Mouse (Mus musculus): ENCODE measurements around the gene Slc4a11.

The Slc4a11 gene

DNA sequence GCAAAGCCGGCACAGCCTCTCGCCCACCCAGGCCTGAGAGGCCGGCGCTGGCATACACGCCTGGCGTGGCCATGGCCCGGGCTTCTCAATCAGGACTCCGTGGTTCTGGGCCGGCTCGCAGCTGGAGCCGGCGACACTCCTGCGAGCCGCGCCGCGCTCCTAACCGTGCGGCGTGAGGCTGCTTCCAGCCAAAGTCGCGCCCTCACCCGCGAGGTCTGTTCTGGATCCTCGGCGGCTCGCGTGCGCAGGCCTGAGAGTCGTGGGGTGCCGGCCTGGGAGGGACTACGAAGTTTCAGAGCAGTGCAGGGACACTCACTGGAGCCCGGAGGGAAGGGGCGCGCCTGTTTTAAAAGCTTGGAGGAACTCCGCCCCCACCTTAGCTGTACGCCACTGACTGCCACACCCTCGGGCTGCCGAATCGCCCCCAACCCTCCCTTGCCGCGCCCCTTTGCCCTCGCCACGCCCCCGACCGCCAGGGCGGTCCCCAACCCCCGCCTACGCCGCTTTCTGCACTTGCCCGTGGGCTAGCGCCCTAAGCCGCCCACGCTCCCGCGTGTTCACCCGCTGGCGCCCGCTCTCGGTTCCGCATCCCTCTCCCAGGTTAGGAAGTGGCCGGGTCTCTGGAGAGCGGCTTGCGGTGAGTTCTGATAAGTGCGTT is at the start of gene Slc4a11:
TSS of gene Slc4a11 (minus strand) at position 367 of the 658 bp plus-strand sequence.
- DNase-seq, result peak; percentile 81 to 84

- DNase-seq, result no peak
Measured at GRCm38 (mm10) chr2:130743576-130743975, 46.3 kb upstream of the Slc4a11 start.

GRCm38 (mm10) chr2:130740096-130740495 is 42.8 kb upstream of the Slc4a11 start:
- DNase-seq, result no peak

DNA sequence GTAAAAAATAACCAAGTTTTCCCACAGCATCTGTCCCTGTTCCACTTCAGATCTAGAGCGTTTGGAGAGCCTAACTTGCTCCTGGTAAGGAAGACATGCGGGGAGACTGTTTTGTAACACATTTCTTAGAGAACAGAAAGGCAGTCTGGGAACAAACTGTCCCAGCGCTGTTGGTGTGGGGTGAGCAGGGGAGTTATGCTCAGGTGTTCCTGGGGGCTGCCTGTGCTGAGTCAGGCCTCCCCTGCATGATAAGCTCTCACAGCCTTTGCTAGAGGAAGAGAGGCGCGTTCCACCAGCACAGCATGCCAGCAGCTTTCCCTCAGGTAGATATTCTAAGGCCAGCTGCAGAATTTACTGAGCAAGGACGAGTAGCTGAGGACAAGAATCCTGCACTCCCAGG is 40.7 kb upstream of the Slc4a11 start:
- no peak for DNase-seq

DNA sequence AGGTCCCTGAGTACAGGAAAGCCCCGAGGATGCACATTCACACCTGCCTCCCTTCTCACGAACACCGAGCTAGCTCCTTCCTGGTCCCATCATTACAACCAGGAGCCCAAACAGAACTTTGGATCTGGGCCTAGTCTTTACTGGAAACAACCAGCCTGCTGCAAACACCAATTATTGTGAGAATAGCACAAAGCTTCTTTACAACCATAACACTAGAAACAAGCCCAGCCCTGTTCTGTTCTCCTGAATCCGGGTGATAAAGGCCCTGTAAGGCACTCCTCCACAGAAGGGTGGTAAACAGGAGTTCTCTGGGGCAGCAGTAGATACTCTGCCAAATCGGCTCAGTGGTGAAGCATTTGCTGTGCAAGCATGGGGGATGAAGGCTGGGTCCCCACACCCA is 38.0 kb upstream of the Slc4a11 start:
- DNase-seq, result no peak

DNA sequence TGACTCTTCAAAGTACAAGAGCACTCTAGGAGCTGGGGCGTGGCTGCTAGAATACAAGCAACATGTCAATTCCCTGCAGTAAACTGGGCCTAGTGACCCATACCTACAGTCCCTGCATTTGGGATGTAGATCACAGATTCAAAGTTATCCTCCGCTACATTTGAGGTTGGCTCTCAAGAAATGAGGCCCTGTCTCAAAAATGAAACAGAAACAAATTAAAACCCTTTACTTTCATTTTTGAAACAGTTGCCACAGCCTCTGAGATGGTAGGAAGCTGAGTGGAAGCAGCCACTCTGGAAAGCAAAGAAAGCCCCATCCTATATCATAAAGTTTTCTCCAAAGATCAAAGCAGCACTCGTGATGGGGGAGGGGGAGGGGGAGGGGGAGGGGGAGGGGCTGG is 36.1 kb upstream of the Slc4a11 start:
- no peak for DNase-seq

GRCm38 (mm10) chr2:130731855-130732254 is 34.5 kb upstream of the Slc4a11 start:
- DNase-seq, result no peak

DNA sequence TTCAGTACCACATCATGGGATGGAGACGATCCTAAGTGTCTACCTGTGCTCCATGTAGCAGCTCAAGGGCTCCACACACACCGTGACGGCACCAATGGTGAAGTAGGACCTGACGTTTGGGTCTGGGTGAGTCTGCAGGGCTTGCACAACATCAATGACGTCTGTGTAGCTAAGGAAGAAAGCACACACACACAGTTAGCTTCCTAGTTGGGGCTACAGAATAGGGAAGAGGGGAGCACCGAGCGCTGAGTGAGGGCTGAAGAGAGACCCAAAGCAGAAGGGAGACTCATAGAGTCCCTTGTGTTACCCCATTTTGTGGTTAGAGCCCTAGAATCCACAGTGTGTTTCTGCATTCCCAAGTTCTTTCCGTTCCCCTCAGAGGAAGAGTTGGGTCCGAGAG is 33.4 kb upstream of the Slc4a11 start:
- DNase-seq, result no peak

DNA sequence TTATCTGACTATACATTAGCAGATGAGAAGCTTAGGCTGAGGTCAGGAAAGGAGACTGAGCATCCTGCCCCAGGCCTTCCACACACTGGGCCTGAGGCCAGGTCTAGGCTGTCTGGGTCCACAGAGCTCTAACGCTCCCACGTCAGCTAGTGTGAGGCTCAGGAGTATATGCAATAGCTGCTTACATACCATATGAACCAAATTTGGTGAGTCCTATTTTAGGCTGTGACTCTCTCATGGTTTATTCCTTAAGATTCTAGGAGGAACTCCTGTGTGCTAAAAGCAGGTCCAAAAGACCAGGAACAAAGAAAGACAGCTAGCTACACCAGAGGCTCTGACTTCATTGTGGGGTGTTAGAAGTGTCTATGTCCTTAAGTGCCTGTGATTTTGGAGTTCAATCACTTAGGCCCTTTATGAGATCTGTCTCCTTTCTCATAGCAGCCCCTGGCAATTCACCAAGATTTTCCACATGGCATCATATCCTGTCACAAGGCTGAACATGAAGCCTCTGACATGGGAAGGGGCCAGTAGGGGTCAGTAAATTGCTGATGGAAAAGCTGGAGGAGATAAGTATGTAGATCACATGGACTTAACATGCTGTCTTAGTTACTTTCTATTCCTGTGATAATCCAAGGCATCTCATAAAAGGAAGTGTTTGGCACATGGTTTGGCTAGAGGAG is 31.7 kb upstream of the Slc4a11 start:
- no peak for DNase-seq

- DNase-seq, result no peak
Measured at GRCm38 (mm10) chr2:130727752-130728151, 30.4 kb upstream of the Slc4a11 start.

GRCm38 (mm10) chr2:130724369-130724768 is 27.1 kb upstream of the Slc4a11 start:
- no peak for DNase-seq

DNA sequence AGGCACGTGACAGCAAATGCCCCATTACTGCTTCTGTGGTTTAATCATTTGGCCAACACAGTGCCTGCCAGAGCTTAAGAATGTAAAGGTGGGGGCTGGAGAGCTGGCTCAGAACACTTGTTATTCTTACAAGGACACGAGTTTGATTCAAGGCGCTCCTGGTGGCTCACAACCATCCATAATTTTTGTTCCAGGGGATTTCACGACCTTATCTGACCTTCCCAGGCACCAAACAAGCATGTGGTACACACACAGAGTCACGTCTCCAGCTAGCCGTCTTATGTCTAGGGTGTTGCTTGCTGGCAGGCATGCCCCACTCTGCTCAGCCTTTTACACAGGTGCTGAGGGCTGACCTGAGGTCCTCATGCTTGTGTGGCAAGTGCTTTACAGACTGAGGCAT is 20.6 kb upstream of the Slc4a11 start:
- DNase-seq, result no peak

DNA sequence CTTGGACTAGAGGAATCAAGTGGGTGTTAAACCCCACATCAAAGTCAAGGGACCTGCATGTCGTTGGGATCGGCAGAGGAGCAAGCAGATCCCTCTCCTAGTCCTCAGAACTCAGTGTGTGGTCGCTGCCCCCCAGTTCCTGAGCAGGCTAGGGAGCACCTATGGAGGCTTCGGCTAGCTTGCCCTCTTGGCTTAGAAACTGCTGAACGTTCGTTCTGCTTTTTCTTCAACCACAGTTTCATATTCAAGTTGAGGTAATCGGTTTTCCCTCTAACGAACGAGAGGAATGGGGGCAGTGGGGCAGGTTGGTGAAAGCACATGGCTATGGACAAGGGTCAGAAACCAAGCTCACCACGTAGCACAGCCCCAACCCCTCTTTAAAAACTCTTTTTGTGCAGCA is 9.7 kb upstream of the Slc4a11 start:
- no peak for DNase-seq

DNA sequence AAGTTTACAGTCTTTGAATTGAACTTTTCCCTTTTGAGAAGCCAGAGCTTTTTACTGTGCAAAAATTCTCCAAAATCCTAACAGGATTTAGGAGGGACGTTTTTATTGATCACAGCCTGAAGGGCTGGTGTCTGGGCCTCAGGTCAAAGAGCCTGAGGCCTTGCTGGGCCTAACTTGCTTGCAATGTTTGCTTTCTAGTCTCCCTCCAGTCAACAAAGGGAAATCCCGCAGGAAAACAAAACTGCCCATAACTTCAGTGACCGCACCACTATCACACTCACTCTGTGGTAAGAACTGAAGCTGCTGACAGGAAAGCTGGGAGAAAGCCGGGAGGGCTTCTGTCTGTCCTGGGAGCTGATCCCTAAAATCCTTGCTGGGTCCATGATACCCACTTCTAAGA is 9.3 kb upstream of the Slc4a11 start:
- no peak for DNase-seq

- DNase-seq, result no peak
Measured at GRCm38 (mm10) chr2:130705178-130705577, 7.9 kb upstream of the Slc4a11 start.

GRCm38 (mm10) chr2:130704040-130705001 is 7.0 kb upstream of the Slc4a11 start:
- no peak for DNase-seq

DNA sequence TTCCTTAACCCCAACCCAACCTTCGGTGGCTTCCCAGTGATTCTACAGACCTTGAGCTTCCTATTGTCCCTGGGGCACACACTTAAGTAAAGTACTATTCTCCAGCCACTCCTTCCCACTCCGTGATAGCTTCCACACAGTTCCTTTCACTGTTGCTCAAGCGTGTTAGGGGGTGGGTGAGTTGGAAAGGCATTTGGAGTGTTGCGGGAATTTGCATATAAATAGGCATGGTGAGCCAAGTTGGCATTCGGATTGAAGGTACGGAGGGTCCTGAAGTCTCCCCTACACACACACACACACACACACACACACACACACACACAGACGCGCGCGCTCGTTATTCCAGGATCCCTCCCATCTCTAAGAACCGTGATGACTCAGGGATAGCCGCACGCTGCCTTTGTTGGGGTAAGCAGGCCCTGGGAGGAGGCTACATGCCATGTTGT is 525 bp upstream of the Slc4a11 start:
- DNase-seq, result no peak

DNA sequence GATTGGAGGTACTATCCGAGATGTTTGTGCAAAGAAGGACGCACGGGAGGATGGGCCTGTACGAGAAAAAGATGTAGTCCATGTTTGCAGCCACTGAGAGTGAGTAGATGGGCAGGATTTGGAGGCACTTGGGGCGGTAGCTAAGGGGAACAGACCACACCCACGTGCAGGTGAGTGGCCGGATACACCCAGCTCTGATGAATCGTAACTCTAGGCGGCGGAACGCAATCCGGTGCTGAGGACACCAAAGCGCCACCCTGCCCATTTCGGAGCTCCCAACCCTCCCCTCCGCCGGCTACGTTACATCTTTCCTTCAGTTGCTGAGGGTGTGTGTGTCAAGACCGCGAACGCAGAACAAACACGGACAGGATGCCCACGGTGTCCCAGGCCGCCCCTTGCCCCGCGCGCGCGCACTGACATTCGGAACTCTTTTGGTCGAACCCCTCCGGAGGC is 593 bp downstream of the Slc4a11 start:
- peak; percentile 11 to 32 for DNase-seq

GRCm38 (mm10) chr2:130693563-130693962 is 3.8 kb downstream of the Slc4a11 start:
- DNase-seq, result no peak

DNA sequence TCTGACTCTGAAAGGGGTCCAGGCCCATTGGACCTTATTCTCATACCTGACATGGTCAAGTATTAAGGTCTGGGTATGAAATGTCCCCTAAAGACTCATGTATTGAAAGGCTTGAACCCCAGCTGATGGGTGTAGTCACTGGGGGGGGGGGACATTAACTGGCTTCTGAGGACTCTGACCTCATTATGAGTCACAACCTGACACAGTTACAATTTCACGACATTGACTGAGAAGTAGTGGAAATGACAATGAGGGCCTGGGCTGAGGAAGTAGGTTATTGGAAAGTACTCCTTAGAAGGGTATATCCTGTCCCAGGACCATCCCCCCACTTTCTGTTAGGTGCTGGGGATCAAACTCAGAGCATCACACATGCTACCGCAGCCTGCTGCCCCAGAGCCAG is 8.3 kb downstream of the Slc4a11 start:
- DNase-seq, result no peak

GRCm38 (mm10) chr2:130685426-130685825 is 11.9 kb downstream of the Slc4a11 start:
- DNase-seq, result no peak

- no peak for DNase-seq
Measured at GRCm38 (mm10) chr2:130681531-130681930, 15.8 kb downstream of the Slc4a11 start.

DNA sequence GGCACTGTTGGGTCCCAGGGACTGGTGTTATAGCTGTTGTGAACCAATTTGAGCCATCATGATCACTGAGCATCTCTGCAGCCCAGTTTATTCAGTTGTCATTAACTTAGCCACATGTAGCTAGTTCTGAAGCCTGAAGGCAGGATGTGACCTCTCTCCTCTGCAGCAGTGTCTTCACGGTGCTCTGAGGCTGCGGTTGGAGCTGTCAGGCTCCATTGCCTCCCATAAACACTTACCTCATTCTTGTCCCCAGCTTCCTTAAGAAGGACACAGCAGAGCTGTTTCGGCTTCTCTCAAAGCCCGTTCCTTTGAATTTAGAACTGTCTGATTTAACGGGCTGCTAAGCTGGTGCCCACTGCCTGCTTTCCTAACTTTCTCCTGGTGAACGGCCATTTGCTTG is 17.4 kb downstream of the Slc4a11 start:
- no peak for DNase-seq
